Mouse (Mus musculus): ENCODE results near the gene Dyrk1b.

DNA sequence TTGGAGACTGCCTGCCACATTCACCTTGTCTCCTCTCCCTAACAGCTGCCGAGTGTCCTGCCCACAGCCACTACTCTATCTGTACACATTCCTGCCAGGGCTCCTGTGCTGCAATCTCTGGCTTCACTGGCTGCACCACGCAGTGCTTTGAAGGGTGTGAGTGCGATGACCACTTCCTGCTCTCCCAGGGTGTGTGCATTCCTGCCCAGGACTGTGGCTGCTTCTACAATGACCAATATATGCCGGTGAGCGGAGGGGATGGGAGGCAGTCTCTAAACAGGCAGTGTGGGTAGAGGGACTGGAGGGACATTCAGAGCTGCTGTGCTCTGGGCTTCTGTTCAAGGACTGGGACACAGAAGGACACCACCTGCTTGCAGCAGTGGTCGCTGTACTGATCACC is 20.0 kb upstream of the Dyrk1b start:
- no peak for TF ChIP-seq GATA1 (IDR thresholded peaks at IDR 0.05; ENCODE audit: borderline replicate concordance, low read length)
- no peak for TF ChIP-seq FLI1 (IDR thresholded peaks at IDR 0.05; ENCODE audit: low read length)

All from megakaryocyte, embryonic 14.5 days (primary cell).